Mouse (Mus musculus): Measurements from ENCODE around the gene Adamts14. TPM values are rescaled to one million over a fixed set of nuclear protein-coding genes. Genes with fewer than 3 reads are reported as not detected.

The Adamts14 gene
- total RNA-seq (2023): 3.9 TPM

DNA sequence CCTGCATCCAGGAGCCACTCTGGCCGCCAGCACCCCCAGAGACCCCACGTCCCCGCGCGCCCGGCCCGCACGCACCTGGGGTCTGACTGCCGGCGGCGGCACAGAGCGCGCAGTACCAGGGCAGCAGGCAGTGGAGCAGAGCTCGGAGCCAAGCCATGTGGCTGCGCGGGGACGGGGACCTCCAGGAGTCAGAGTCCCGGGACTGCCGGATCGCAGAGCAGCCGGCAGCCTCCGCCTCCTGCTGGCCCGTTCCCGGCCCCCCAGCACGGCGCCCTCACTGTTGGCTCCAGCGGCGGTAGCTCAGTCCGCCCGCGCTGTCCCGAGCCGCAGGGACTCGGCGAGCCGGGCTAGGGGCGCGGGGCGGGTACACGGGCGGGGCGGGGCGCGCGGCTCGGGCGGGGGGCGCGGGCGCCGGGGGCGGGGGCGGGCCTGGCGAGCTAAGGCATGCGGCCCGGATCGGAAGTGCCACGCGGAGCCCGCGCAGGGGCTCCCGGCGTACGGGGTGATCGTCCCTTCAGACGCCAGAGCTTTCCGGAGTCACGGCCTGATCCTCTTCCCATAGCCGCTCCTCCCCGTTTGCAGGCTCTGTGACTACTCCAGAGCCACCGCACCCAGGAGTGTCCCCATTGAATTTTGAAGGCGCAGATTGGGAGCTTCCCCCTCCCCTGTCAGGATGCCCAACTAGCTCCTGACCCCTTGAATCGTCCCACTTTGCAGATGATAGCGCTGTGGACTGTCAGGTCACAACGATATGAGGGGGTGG is at the start of gene Adamts14:
TSS of gene Adamts14 (minus strand) at position 358 of the 763 bp plus-strand sequence.

DNA sequence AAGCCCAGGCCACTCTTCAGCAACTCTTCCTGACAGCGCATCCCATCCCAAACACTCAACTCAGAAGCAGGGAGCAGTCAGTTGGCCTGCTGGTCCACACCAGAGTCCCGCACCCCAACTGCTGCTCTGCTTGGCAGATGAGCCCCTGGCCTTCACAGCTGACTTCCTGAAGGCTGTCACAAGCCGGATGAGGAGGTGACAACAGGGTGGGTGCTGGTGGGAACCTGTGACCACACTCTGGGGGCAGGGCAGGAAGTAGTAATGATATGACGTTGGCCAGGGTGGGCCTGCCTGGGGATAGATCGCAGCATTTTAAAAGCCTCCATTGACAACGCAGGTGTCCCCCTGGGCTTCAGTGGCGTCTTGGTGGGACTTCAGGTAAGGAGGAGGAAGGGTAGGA is 24.2 kb upstream of the Adamts14 start, which contains the start of gene Prf1:
TSS of gene Prf1 (plus strand) at position 357 of the 400 bp plus-strand sequence.

DNA sequence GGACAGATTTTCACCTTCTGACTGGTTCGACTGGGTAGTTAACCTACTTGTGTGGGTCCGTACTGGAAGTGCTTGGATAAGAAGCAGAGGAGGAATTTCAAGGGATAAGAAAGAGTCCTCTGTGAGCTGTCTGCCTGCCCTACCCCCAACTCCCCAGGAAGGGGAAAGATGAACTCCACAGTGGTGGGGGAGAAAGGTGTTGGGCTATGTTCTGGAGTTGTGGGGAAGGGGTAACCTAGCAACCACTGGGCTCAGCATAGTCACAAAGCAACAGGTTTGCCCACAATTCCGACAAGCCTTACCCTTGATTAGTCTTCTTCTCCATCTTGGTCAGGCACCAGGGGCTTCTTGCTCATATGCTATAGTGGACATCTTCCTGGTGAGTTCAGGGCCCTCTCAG is 101.6 kb downstream of the Adamts14 start, which contains the start of gene Tbata:
TSS of gene Tbata (plus strand) at position 301 of the 400 bp plus-strand sequence.

DNA sequence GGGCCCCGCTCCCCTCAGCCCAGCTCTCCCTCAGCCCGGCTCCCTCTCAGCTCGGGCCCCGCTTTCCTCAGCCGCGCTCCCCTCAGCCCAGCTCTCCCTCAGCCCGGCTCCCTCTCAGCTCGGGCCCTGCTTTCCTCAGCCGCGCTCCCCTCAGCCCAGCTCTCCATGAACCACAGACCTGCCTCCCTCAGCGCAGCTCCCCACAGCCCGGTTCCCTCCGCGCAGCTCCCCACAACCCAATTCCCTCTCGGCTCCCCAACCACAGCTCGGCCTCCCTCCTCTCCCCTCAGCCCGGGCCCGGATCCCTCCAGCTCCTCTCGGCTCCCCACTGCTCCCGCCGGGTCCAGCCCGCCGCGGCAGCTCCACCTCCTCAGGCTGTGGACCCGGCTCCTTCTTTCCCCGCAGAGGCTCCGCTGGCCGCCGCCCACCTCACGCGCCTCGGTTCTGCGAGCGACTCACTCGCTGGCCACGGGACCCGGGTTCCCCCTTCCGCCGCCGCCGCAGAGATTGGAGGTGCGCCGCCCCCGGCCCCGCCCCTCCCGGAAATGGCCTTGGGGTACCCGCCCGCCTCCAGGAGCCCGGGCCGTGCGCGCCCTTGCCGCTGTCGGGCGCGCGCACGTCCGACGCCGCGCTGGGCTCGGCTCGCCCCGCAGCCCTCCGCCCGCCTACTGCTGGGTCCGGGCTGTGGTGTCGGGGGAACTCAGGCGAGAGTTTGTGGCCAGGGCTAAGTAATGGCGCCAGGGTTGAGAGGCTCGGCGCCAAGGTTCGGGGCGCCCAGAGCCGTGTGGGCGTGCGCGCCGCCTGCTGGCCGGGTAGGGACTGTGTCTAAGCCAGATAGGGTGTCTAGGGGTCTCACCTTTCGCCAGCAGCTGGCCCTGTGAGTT is 125.8 kb downstream of the Adamts14 start, which contains the start of gene Sgpl1:
TSS of gene Sgpl1 (minus strand) at position 547 of the 884 bp plus-strand sequence.

Other genes starting within 250 kb of the Adamts14 start
- not detected for gene Pcbd1, start 184.1 kb downstream of the Adamts14 start, total RNA-seq (2023)
- 52.1 TPM for gene Sgpl1, start 125.7 kb downstream of the Adamts14 start, total RNA-seq (2023)
- gene Tbata, start 101.5 kb downstream of the Adamts14 start, total RNA-seq (2023): not detected
- 26.9 TPM for gene Prf1, start 24.4 kb upstream of the Adamts14 start, total RNA-seq (2023)
- 0.44 TPM for gene Pald1, start 110.1 kb upstream of the Adamts14 start, total RNA-seq (2023)
- not detected for gene Nodal, start 144.5 kb upstream of the Adamts14 start, total RNA-seq (2023)
- gene Eif4ebp2, start 179.2 kb upstream of the Adamts14 start, total RNA-seq (2023): 176 TPM
- 7.2 TPM for gene Lrrc20, start 202.4 kb upstream of the Adamts14 start, total RNA-seq (2023)

Measured in CD4-positive naive resting alpha-beta T cell, adult 57 days (primary cell).